Mouse (Mus musculus) layer of hippocampus, postnatal 10 days (tissue): ENCODE measurements around the gene Gm10778. TPM values are rescaled to one million over a fixed set of nuclear protein-coding genes. Genes with fewer than 3 reads are reported as not detected.
"Not testable (repeated sequence)": the region's sequence is repeated elsewhere in the genome, so short reads cannot be mapped to it uniquely, and the experiment has no call there.

ENCODE experiments used
- DNase-seq, 2 experiments: peaks; one replicate each; pipeline ENCODE4 v3.0.0; 2021; ENCODE audit warnings: low spot score in 2 of 2
- total RNA-seq, 2 experiments: library from RNA; stranded (reverse); gene quantifications; 2 replicates each; pipeline ENCODE4 v1.2.3; 2021

Gm10778 gene
- total RNA-seq, 2 experiments from 2014 or later: 5.1 to 5.4 TPM

DNA sequence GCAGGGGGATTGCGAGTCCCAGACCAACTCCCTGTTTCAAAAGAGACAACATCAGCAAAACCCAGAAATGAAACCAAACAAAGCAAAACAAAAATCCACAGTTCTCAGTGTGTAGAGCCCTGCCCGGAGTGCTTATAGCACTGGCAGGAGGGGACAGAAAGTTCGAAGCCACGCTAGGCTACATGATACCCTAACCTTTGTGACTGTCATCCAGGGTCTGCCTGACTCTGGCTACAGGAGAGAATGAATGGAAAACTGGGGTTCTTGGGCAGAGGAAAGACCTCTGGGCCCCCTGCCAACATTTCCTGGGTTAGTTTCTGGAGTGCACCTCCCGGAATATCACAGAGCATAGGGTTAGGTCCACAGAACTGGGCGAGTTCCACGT, 21.0 kb upstream of the Gm10778 start:
- DNase-seq: peak in 1 of 2 experiments; percentile 59

DNA sequence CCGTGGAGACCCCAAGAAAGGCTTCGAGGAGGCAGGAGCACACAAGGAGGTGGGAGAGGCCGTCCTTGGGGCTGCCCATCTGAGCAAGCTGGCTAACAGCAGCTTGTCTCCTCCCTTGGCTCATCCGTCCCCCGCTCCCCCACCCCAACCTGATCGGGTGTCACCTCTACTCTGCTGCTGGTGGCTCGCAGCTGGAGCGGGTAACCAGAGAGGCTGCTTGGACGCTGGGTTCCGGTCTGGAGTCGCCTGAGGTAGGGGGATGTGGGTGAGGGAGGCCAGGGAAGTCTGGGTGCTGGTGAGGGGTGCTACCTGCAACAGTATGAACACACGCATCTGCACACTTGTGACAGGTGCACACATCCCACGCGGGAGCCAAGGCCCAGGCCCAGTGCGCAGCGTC, 20.5 kb upstream of the Gm10778 start, which contains the start of gene Ankrd24:
Gene Ankrd24, plus strand, starts transcription at position 151 of the 400 bp plus-strand sequence.
- no peak for DNase-seq

DNA sequence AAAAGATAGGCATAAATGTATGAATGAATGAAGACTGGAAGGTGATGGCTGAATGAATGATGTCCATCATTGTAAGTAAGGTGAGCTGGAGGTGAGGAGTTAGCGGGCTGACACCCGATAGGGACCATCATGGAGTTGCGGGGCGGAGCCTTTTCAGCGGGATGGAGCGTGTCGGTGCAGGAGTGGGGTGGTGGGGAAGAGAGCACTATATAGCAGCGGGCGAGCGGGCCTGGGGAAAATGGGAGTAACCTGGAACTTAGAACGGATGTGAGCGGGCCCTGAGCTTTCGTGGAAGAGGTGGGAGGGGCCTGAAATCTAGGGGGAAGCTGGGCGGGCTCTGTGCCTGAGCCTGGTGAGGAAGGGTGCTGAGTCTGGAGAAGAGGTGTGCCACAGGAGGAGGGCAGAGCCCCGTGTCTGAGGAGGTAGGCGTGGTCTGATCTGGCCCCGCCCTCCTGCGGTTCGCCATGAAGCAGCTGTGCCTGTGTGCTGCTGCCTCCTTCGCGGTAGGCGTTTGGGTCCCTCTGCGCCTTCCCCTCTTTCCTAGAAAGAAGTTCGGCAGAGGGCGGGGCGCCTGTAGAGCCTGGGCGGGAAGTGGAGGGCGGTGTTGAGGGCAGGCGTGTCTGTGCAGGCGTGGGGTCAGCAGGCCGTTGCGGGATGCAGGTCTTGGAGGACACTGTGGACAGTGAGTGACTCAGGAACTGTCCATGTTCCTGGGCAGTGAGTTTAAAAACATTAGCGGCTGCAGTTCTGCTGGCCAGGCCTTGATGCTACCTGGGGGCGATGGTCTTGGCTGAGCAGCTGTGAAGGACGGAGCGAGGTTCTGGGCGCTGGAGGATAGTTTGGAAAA, 15.4 kb upstream of the Gm10778 start:
- peak; percentile 75 to 82 for DNase-seq

DNA sequence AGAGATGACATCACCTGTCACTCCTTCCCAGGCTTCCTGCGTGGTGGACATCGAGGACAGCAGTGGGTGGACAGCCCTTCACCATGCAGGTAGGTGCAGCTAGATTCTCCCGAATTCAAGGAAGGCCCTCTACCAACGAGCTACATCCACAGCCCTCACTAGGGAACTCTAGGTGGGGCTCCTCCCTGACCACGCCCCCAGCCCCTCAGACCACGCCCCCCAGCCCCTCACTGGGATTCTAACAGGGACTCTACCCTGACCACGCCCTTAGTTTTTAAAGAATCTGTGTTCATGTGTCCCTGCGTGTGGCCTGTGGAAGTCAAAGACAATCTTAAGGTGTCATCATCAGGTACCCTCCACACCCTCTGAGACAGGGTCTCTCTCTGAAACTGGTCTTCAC, 12.5 kb upstream of the Gm10778 start:
- DNase-seq: no peak

DNA sequence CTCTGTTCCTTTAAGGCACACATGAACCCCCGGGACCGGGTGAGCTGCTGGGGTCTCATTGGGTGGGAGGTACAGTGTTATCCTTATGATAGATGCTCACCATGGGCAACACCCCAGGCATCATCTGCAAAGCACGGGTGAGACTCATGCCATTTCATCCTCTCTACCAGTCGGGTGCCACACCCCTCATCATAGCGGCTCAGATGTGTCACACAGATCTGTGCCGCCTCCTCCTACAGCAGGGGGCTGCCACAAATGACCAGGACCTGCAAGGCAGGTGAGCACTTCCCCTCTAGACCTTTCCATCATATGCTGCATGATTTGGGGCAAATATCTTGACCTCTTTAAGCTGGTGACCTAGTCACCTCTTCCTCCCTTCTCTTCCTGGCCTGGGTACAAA, 10.8 kb upstream of the Gm10778 start:
- no peak for DNase-seq

DNA sequence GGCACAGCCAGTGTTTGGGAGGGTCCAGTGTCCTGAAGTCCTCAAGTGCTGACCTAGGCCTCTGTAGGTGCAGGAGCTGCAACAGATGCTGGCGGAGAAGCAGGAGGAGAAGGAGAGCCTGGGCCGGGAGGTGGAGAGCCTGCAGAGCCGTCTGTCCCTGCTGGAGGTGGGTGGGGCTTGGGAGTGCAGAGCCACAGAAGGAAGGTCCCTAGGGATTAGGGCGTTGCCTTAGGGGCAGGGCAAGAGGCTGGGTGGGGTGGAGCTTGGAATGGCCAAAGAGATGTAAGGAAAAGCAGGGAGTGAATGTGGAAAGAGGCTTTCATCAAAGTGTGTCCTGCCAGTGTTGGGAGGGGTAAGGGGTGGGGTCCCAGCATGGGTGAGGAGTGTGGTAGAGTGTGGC, 8.0 kb upstream of the Gm10778 start:
- DNase-seq: not testable (repeated sequence)

DNA sequence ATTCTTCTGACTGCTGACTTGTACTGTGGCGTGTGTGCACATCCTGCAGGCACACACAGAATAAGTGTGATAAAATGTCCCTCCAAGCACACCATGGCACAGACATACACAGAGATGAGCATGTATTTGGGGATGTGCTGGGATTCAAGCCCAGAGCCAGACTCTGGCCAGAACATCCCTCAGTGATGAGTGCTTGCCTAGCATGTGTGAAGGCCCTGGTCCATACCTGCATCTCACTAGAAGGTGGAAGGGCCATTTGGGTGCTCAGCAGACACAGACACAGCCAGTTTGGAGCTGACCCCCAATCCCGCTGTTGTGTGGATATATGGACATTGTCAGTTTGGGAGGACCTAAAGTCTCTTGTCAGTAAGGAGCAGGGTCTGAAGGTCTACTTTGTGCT, 7.3 kb upstream of the Gm10778 start:
- no peak for DNase-seq

DNA sequence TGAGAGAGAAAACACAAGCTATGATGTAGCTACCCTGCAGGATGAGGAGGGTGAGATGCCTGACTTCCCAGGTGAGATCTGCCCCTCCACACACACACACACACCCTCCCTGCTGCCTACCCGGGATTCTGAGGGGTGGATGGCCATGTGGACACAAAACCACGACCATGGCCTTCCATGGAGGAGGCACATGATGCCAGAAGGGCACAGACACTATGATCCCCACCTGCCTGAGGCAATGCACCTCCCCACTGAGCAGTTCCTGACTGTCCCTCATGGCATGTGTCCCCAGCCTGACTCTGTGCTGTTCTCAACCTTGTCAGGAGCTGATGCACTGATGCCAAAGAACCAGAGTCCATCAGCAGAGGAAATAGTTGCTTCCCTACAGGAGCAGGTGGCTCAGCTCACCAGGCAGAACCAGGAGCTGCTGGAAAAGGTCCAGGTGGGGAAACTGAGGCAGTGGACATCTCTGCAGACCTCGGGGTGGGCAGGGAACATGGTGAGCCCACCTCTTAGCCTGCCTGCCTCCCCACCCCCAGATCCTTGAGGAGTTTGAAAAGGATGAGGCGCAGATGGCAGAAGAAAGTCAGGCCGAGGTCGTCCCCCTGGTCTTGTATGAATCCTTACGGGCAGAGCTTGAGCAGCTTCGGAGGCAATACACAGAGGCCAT, 6.7 kb upstream of the Gm10778 start:
- DNase-seq: no peak

DNA sequence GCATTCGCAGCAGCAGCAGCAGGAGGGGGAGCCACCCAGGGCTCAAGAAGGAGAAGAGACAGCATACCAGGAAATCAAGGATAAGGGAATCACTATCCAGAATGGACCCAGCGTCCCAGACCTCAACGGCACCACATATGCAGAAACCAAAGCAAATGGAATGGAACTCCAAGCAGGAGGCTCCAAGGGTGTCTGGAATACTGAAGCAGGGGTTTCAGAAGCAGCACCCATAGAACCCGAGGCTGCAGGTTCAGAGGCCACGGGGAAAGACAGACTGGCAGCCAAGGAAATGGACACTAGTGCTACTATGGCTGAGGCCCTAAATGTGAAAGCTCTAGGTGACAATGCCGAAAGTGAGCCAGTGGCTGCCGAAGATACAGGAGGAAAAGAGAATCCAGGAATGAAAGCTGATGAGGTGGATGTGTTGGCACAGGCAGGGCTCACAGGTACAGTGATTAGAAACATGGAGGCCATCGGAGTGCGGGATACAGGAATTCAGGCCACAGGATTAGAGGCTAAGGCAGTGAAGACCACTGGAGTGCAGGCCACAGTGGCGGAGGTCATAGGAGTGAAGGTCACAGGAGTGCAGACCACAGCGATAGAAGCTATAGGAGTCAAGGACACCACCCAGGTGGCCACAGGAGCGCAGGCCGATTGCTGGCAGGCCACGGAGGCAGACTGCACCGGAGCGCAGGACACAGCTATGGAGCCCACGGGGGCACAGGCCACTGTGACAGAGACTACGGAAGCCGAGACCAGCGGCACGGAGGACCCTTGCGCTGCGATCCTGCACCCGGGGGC, 6.0 kb upstream of the Gm10778 start:
- DNase-seq: no peak

DNA sequence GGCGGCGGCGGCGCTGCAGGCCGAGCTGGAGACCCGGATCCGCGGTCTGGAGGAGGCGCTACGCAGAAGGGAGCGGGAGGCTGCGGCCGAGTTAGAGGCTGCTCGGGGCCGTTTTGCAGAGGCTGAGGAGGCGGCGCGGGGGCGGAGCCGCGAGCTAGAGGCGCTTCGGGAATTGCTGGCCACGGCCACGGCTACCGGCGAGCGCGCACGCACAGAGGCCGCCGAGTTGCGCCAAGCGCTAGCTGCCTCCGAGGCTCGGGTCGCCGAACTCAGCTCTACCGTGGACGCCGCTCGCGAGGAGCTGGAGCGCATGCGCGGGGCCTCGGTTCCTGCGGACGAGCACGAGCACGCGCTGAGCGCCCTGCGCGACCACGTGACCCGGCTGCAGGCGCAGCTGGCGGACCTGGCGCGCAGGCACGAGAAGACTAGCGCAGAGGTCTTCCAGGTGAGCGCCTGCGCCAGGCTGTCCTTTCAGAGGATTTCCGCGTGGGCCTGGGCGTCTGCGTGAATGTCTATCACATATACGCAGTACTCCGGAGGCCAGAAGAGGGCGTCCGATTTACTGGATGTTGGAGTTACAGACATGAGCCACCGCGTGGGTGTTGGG, 5.3 kb upstream of the Gm10778 start:
- DNase-seq: peak; percentile 93 to 97

DNA sequence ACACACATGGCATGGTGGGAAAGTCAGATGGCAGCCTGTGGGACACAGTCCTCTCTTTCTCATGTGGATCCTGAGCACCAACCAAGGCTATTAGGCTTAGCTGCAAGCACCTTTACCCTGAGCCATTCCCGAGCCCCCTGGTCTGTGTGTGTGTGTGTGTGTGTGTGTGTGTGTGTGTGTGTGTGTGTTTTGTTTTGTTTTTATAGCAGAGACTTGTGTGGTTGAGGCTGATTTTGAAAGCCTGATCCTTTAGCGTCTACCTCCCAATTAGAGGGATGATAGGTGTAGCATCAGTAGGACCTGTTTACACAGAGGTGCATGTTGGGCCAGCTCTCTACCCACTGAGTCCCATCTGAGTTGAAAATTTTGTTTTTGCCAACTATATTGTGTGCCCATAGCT, 4.7 kb upstream of the Gm10778 start:
- DNase-seq: no peak

DNA sequence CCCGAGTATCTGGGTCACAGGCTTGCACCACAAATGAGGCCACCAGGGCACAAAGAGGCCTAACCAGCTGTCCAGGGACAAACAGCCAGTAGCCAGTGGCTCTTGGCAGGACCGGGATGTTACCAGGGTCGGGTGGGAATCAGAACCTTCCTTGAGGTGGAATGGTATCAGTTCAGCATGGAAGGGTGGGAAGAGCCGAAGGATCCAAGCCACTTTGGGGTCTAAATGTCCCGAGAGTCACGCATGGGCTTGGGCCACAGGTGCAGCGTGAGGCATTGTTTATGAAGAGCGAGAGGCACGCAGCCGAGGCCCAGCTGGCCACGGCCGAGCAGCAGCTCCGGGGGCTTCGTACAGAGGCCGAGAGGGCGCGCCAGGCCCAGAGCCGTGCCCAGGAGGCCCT, 4.1 kb upstream of the Gm10778 start:
- DNase-seq: peak in 1 of 2 experiments; percentile 3

DNA sequence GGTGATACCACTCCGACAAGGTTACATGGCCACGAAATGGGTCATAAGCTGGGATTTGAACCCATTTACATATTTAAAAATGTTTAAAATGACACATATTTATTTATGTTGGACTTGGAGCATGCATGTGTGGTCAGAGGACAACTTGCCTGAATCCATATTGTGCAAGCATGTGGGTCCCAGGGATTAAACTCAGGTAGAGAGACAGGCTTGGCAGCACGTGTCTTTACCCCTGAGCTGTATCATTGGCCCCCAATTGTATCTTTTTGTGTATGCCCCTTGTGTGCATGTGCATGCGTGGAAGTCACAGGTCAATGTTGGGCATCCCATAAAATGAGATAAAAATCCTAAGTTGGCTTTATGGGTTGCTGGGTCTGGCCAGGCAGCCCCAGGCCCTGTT, 3.5 kb upstream of the Gm10778 start:
- DNase-seq: no peak

DNA sequence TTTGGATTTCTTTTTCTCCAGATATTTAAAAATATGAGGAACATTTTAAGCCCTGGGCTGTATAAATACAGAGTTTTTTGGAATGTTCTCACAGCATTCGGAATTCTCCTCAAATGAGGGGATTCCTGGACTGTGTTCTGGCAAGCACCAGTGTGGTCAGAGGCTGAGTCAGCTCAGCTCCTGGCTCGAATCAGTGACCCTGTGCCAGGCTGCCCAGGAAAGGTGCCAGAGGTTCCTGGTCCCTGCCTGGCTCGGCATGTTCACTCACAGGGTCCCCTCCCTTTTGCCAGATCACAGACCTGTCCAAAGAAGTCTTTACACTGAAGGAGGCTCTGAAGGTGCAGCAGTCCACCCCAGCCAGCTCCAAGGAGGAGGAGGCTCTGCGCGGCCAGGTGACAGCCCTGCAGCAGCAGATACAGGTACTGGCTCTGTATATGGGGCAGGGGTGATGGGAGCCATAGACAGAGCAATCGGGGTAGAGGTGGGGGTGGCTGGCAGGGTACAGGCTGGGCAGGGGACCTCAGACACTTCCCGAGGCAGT, 2.8 kb upstream of the Gm10778 start:
- DNase-seq: peak in 1 of 2 experiments; percentile 8

DNA sequence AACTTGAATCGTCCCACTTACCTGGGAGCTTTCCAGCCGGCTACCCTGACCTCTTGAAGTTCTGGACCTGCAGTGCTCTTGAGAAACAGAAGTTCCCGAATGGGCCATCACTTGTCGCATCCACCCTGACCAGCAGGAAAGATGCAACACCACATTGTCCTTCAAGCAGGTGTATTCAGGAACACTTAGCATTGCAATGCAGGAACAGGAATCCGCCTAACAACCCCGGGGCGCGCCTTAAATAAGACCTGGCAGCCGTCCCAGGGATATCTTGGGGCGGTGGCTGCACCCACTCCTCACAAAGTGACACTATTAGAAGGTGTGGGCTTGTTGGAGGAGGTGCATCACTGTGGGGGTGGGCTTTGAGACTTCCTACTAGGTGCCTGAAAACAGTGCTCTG, 6.3 kb downstream of the Gm10778 start:
- peak in 1 of 2 experiments; percentile 1 for DNase-seq

DNA sequence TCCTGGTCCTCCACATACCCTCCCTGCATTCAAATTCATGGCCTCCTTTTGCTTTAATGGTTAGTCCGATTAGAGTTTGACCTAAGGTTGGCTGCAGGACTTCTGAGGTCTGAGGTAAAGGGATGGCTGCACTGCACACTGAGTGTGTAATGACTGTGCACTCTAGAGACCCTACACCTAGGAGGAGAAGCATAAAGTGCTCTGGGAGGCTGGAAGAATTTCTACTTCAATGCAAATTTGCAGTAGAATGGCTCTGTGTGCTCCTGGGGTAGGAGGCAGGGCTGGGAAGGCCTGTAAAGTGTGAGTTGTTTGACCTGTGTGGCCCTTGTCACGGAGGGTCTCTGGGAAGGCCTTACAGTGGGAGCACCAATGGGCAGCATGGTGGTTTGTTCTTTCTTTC, 7.3 kb downstream of the Gm10778 start:
- DNase-seq: no peak

DNA sequence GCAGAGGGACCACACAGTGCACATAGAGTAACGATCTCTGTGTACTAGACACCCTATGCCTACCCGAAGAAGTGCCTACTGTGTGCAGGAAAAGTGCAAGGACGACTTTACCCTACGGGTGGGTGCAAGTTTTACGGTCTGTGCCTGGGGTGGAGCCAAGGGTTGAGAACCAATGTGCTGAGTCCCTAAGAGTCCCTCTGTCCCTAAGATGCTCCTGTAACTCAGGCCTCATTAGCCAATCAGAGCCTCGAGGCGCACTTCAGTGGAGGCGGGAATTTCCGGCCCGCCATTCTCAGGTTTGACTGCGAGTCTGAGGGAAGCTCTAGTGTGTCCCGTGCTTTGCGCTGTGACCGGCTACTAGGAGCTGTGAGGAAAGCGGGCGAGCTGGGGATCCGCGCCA, 38.3 kb downstream of the Gm10778 start:
- DNase-seq: not testable (repeated sequence)

DNA sequence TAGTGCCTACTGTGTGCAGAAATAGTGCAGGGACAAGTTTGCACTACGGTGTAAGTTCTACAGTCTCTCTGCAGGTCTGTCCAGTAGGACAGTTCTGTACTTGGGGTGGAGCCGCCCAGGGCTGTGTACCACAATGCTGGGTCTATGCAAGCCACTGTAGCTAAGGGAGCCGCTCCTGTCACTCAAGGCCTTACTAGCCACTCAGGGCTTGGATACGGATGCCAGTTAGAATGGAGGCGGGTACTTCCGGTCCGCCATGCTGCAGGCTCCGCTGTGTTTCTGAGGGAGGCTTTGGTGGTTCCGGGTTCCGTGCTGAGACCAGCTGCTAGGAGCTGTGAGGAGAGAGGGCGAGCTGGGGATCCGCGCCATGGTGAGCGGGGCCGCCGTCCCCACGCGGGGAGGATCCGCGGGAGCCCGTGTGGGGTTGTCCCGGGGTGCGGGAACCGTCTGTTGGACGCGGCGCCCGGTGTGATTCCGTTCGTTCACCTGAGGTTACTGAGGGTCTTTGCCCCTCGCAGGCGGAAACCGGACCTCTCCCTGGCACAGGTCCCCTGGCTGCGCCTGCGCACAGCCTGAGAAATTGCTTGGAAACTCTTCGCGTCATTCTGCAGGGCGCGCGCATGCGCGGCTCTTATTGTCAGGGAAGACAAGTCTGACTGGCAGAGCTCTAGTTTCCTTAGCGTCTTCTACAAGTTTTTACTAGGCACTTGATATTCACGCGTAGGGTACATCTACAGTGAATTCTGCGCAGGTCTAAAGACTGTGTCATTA, 55.9 kb downstream of the Gm10778 start, which contains the start of gene Zfp433:
Gene Zfp433, plus strand, starts transcription at position 295 of the 771 bp plus-strand sequence.
- not testable (repeated sequence) for DNase-seq
